9 mouse cellular contexts compared by ENCODE assay signal in genomic region chr7:84142736-84143473, GRCm38 (mm10). TPM values are rescaled to one million over a fixed set of nuclear protein-coding genes. Genes with fewer than 3 reads are reported as not detected.
A peak's percentile ranks its signal among the peaks of the same experiment; 100 is the strongest.
DNase-seq lines count a peak whose midpoint lies in the region; ATAC-seq and TF ChIP-seq lines count a peak whose summit lies in the region.
"Had no signal": no experiment of that assay in that cellular context is flagged by ENCODE, and none has a peak within 500 bp of the region (broad histone marks: within the 10 kb centered on the region; RNA-seq: fewer than 3 reads in every experiment).

No protein-coding gene starts in this region.

- TF ChIP-seq EP300 in heart, postnatal 0 days (IDR thresholded peaks at IDR 0.05; ENCODE audit: low read depth): no peak

- TF ChIP-seq CTCF in heart, postnatal 0 days (IDR thresholded peaks at IDR 0.05; ENCODE audit: low read depth): no peak
- TF ChIP-seq CTCF in bone marrow macrophage, adult 2 months (IDR thresholded peaks at IDR 0.05; ENCODE audit: low read depth, low read length): no peak

- H3K27me3 ChIP-seq in heart, postnatal 0 days (ENCODE audit: control insufficient read depth, insufficient read depth, low read length): no peaks in the 10 kb centered on the region
- no peaks in the 10 kb centered on the region for H3K27me3 ChIP-seq in liver, embryonic 15.5 days
- H3K27me3 ChIP-seq in stomach, embryonic 15.5 days (replicated peaks): no peaks in the 10 kb centered on the region
- no peaks in the 10 kb centered on the region for H3K27me3 ChIP-seq in forebrain, embryonic 16.5 days (replicated peaks; ENCODE audit: control insufficient read depth, insufficient read depth, low read length)
- H3K27me3 ChIP-seq: heart, embryonic 12.5 days had no signal

- H3K4me1 ChIP-seq in heart, postnatal 0 days (ENCODE audit: control insufficient read depth, insufficient read depth): peaks cover 90% of the 10 kb centered on the region
- peaks cover 67% of the 10 kb centered on the region for H3K4me1 ChIP-seq in bone marrow macrophage, adult 2 months (ENCODE audit: control insufficient read depth, insufficient read depth, low read length)
- H3K4me1 ChIP-seq in liver, embryonic 15.5 days (replicated peaks): peaks cover 71% of the 10 kb centered on the region
- peaks cover 12% of the 10 kb centered on the region for H3K4me1 ChIP-seq in stomach, embryonic 15.5 days
- H3K4me1 ChIP-seq in forebrain, embryonic 16.5 days (replicated peaks; ENCODE audit: control insufficient read depth, insufficient read depth, low read length): peaks cover 47% of the 10 kb centered on the region

- H3K4me3 ChIP-seq in heart, postnatal 0 days (ENCODE audit: low read depth, low read length): no peak overlapping the region
- H3K4me3 ChIP-seq in bone marrow macrophage, adult 2 months (ENCODE audit: insufficient read depth, low read length): no peak overlapping the region
- H3K4me3 ChIP-seq in liver, embryonic 15.5 days (replicated peaks): no peak overlapping the region
- no peak overlapping the region for H3K4me3 ChIP-seq in stomach, embryonic 15.5 days (replicated peaks)
- no peak overlapping the region for H3K4me3 ChIP-seq in forebrain, embryonic 16.5 days (replicated peaks; ENCODE audit: low read length)
- H3K4me3 ChIP-seq: heart, embryonic 12.5 days had no signal

- H3K9me3 ChIP-seq in heart, postnatal 0 days (replicated peaks; ENCODE audit: control insufficient read depth, low read length): no peaks in the 10 kb centered on the region
- no peaks in the 10 kb centered on the region for H3K9me3 ChIP-seq in liver, embryonic 15.5 days (replicated peaks)
- H3K9me3 ChIP-seq in stomach, embryonic 15.5 days: no peaks in the 10 kb centered on the region
- no peaks in the 10 kb centered on the region for H3K9me3 ChIP-seq in forebrain, embryonic 16.5 days (ENCODE audit: control insufficient read depth, low read length)
- H3K9me3 ChIP-seq: heart, embryonic 12.5 days had no signal

- no peak for ATAC-seq in heart, postnatal 0 days (ENCODE audit: insufficient read depth, low read depth)
- peak; percentile 51 for ATAC-seq in liver, embryonic 15.5 days (ENCODE audit: insufficient read depth)
- ATAC-seq in stomach, embryonic 15.5 days (ENCODE audit: insufficient read depth, low FRiP score, low read depth): no peak
- no peak for ATAC-seq in forebrain, embryonic 16.5 days

- WGBS in heart, postnatal 0 days: 47% methylated on average over 7 of the region's 7 CpGs
- 29% methylated on average over 7 of the region's 7 CpGs for WGBS in liver, embryonic 15.5 days (ENCODE audit: insufficient replicate concordance)
- WGBS in stomach, embryonic 15.5 days: 50% methylated on average over 7 of the region's 7 CpGs
- WGBS in forebrain, embryonic 16.5 days: 65% methylated on average over 7 of the region's 7 CpGs

- H3K27ac ChIP-seq in heart, postnatal 0 days (ENCODE audit: low read depth): peak overlapping the region; percentile 54
- H3K27ac ChIP-seq in bone marrow macrophage, adult 2 months (ENCODE audit: insufficient read depth, low read depth, low read length): peak overlapping the region; percentile 59; the same call in 1 of the 2 replicates
- peak overlapping the region; percentile 64 for H3K27ac ChIP-seq in liver, embryonic 15.5 days (replicated peaks)
- peak overlapping the region; percentile 28; the same call in 1 of the 2 replicates for H3K27ac ChIP-seq in stomach, embryonic 15.5 days
- no peak overlapping the region for H3K27ac ChIP-seq in forebrain, embryonic 16.5 days (ENCODE audit: low read length)

- H3K9ac ChIP-seq in heart, postnatal 0 days (replicated peaks; ENCODE audit: low read depth, low read length): no peak overlapping the region
- H3K9ac ChIP-seq in liver, embryonic 15.5 days: no peak overlapping the region
- no peak overlapping the region for H3K9ac ChIP-seq in stomach, embryonic 15.5 days
- no peak overlapping the region for H3K9ac ChIP-seq in forebrain, embryonic 16.5 days (replicated peaks; ENCODE audit: low read depth, low read length)
- H3K9ac ChIP-seq: heart, embryonic 12.5 days had no signal

- H3K36me3 ChIP-seq in heart, postnatal 0 days (replicated peaks; ENCODE audit: control insufficient read depth, insufficient read depth, low read length): no peaks in the 10 kb centered on the region
- no peaks in the 10 kb centered on the region for H3K36me3 ChIP-seq in liver, embryonic 15.5 days (replicated peaks)
- H3K36me3 ChIP-seq in stomach, embryonic 15.5 days: no peaks in the 10 kb centered on the region
- no peaks in the 10 kb centered on the region for H3K36me3 ChIP-seq in forebrain, embryonic 16.5 days (ENCODE audit: control insufficient read depth, insufficient read depth)

- peak overlapping the region; percentile 14; the same call in 1 of the 2 replicates for H3K4me2 ChIP-seq in heart, postnatal 0 days (ENCODE audit: low read depth, low read length)
- peak overlapping the region; percentile 29; the same call in 1 of the 2 replicates for H3K4me2 ChIP-seq in liver, embryonic 15.5 days
- H3K4me2 ChIP-seq in stomach, embryonic 15.5 days: no peak overlapping the region
- no peak overlapping the region for H3K4me2 ChIP-seq in forebrain, embryonic 16.5 days (ENCODE audit: low read length)
- H3K4me2 ChIP-seq: heart, embryonic 12.5 days had no signal

- no peak for TF ChIP-seq POLR2A in bone marrow macrophage, adult 2 months (IDR thresholded peaks at IDR 0.05; ENCODE audit: borderline replicate concordance, low read depth, low read length)

- DNase-seq in heart, postnatal 0 days (ENCODE audit: low spot score): no peak
- no peak for DNase-seq in heart, postnatal 4 days
- DNase-seq in frontal cortex, postnatal 14 days (ENCODE audit: low spot score in 2 of 2): no peak
- no peak for DNase-seq in cerebellum, adult 11 months

RNA-seq across cellular contexts. Expression of gene Abhd17c, which starts 8.8 kb away (rescaled TPM):
- total RNA-seq in heart, postnatal 0 days (2014; rRNA removed; ENCODE audit: low replicate concordance): 76.1 and 99.8 TPM in 2 replicates
- 42.6 and 45.3 TPM in 2 replicates for polyA plus RNA-seq in heart, postnatal 0 days (2015; fragmentation: Nextera tagmentation; extraction: Ambion mirVana)
- total RNA-seq in heart, postnatal 4 days (2021): 10 to 100 TPM; 58.0 to 58.6 TPM
- 27.2 and 30.2 TPM in 2 replicates for polyA plus RNA-seq in bone marrow macrophage, adult 2 months (2012; ENCODE audit: insufficient read depth, insufficient read length, missing spikeins)
- 22.3 and 22.9 TPM in 2 replicates for polyA plus RNA-seq in liver, embryonic 15.5 days (2015; fragmentation: Nextera tagmentation; extraction: Ambion mirVana)
- 63.7 and 65.5 TPM in 2 replicates for polyA plus RNA-seq in stomach, embryonic 15.5 days (2015; fragmentation: Nextera tagmentation; extraction: Ambion mirVana)
- polyA plus RNA-seq in forebrain, embryonic 16.5 days (2015; fragmentation: Nextera tagmentation; extraction: Ambion mirVana): 26.2 and 36.1 TPM in 2 replicates

RNA-seq across cellular contexts. Expression of gene Cemip, which starts 56.6 kb away (rescaled TPM):
- total RNA-seq in heart, postnatal 0 days (2014; rRNA removed; ENCODE audit: low replicate concordance): 1.4 and 2.9 TPM in 2 replicates
- polyA plus RNA-seq in heart, postnatal 0 days (2015; fragmentation: Nextera tagmentation; extraction: Ambion mirVana): 0.23 and 0.37 TPM in 2 replicates
- total RNA-seq in heart, postnatal 4 days (2021): 1 to 10 TPM; 2.0 to 2.6 TPM
- 0.43 and 0.88 TPM in 2 replicates for polyA plus RNA-seq in bone marrow macrophage, adult 2 months (2012; ENCODE audit: insufficient read depth, insufficient read length, missing spikeins)
- polyA plus RNA-seq in liver, embryonic 15.5 days (2015; fragmentation: Nextera tagmentation; extraction: Ambion mirVana): 0.02 TPM in 1 of 2 replicates, not detected in the other
- polyA plus RNA-seq in stomach, embryonic 15.5 days (2015; fragmentation: Nextera tagmentation; extraction: Ambion mirVana): 0.26 and 0.51 TPM in 2 replicates
- 0.51 and 0.60 TPM in 2 replicates for polyA plus RNA-seq in forebrain, embryonic 16.5 days (2015; fragmentation: Nextera tagmentation; extraction: Ambion mirVana)

Comparison
In these comparisons a context has a peak if more than half of its experiments do, and no peak if none do; other contexts are left out.
1. H3K4me2 ChIP-seq: peak in heart, postnatal 0 days (single experiment) and liver, embryonic 15.5 days (single experiment); none in stomach, embryonic 15.5 days (single experiment) and forebrain, embryonic 16.5 days (single experiment).